ENCODE assay signal across 8 mouse cellular contexts in the genomic region with DNA sequence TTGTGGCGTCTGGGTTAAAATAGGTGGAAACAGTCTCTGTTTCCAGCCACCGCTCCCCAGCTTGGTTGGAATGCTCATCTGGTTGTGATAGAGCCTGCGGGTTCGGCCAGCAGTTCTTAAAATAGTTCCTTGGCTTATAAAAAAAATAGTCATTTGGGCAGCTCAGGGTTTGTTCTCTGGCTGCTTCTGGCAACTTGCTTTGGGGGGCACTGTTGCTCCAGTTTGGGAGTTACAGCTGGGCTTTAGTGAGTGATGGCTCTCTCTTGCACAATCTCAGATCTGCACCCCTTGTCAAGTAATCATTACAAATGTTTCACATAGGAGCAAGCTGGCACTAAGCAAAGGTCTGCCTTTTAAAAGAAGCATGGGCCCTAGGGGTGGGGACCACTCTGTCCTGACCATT.
DNase-seq lines count a peak whose midpoint lies in the region; ATAC-seq and TF ChIP-seq lines count a peak whose summit lies in the region.
"Had no signal": no experiment of that assay in that cellular context is flagged by ENCODE, and none has a peak within 500 bp of the region (broad histone marks: within the 10 kb centered on the region; RNA-seq: fewer than 3 reads in every experiment).

No protein-coding gene starts in this region.

- H3K4me1 ChIP-seq in hindbrain, postnatal 0 days (ENCODE audit: insufficient read depth, low read length), result no peaks in the 10 kb centered on the region
- no peaks in the 10 kb centered on the region for H3K4me1 ChIP-seq in midbrain, embryonic 15.5 days

- ATAC-seq in hindbrain, postnatal 0 days, result peak; percentile 67; the same call in 1 of the 2 replicates
- peak; percentile 39 for ATAC-seq in midbrain, embryonic 15.5 days (replicated peaks)

- no peak overlapping the region for H3K4me2 ChIP-seq in hindbrain, postnatal 0 days (ENCODE audit: low read depth, low read length)
- no peak overlapping the region for H3K4me2 ChIP-seq in midbrain, embryonic 15.5 days
- H3K4me2 ChIP-seq: stomach, embryonic 15.5 days had no signal

- H3K9ac ChIP-seq in hindbrain, postnatal 0 days (replicated peaks; ENCODE audit: low read length), result no peak overlapping the region
- H3K9ac ChIP-seq in midbrain, embryonic 15.5 days, result no peak overlapping the region
- H3K9ac ChIP-seq: stomach, embryonic 15.5 days had no signal

- intact Hi-C loops in left cerebral cortex, postnatal 14 days (cut with DNase I), result no loop called here

- 42% methylated on average over 4 of the region's 4 CpGs for WGBS in hindbrain, postnatal 0 days
- whole genome bisulfite sequencing in midbrain, embryonic 15.5 days, result 60% methylated on average over 4 of the region's 4 CpGs

- no peaks in the 10 kb centered on the region for H3K36me3 ChIP-seq in hindbrain, postnatal 0 days (ENCODE audit: insufficient read depth, low read length)
- no peaks in the 10 kb centered on the region for H3K36me3 ChIP-seq in midbrain, embryonic 15.5 days (replicated peaks)
- H3K36me3 ChIP-seq: stomach, embryonic 15.5 days had no signal

- H3K9me3 ChIP-seq in hindbrain, postnatal 0 days (ENCODE audit: low read length), result peaks cover 5% of the 10 kb centered on the region; the same call in 1 of the 2 replicates
- H3K9me3 ChIP-seq in midbrain, embryonic 15.5 days, result 0 out of 2 replicates have a peak, but pooled peaks cover 3% of the 10 kb centered on the region
- H3K9me3 ChIP-seq: stomach, embryonic 15.5 days had no signal

- TF ChIP-seq CTCF in hindbrain, postnatal 0 days (IDR thresholded peaks at IDR 0.05; ENCODE audit: low read depth), result peak; percentile 71

- DNase-seq in adrenal gland, adult 2 months, result peak; percentile 81
- peak; percentile 61 for DNase-seq in embryo, embryonic 10 days (ENCODE audit: low spot score)
- DNase-seq in gastrocnemius, postnatal 10 days, result peak; percentile 27
- DNase-seq in hindbrain, postnatal 0 days (ENCODE audit: low spot score), result peak; percentile 83
- DNase-seq in left cerebral cortex, postnatal 14 days (ENCODE audit: low spot score in 2 of 2), result peak; percentile 18 to 48
- no peak for DNase-seq in spleen, postnatal 10 days (ENCODE audit: low spot score in 2 of 2)

- H3K27me3 ChIP-seq in hindbrain, postnatal 0 days (ENCODE audit: insufficient read depth, low read length), result no peaks in the 10 kb centered on the region
- no peaks in the 10 kb centered on the region for H3K27me3 ChIP-seq in midbrain, embryonic 15.5 days (replicated peaks)
- H3K27me3 ChIP-seq: stomach, embryonic 15.5 days had no signal

- no peak overlapping the region for H3K4me3 ChIP-seq in hindbrain, postnatal 0 days (ENCODE audit: low read length)
- no peak overlapping the region for H3K4me3 ChIP-seq in midbrain, embryonic 15.5 days
- H3K4me3 ChIP-seq: stomach, embryonic 15.5 days had no signal

- H3K27ac ChIP-seq in hindbrain, postnatal 0 days, result no peak overlapping the region
- no peak overlapping the region for H3K27ac ChIP-seq in midbrain, embryonic 15.5 days

Comparison
In these comparisons a context has a peak if more than half of its experiments do, and no peak if none do; other contexts are left out.
1. DNase-seq: peak in adrenal gland, adult 2 months (single experiment), embryo, embryonic 10 days (single experiment), gastrocnemius, postnatal 10 days (single experiment), hindbrain, postnatal 0 days (single experiment) and left cerebral cortex, postnatal 14 days (2 of 2); none in spleen, postnatal 10 days (0 of 2).